Mouse (Mus musculus): ENCODE measurements at regions not wholly inside any gene's neighbourhood (a gene's known extent, or its start where the extent isn't known, plus 50 kb on each side); places are given as distances from the start of the nearest gene placed in this dataset.

- H3K4me3 ChIP-seq (replicated peaks; ENCODE audit: extremely low read depth, low read depth, low read length) = no peak overlapping the region
- 61% methylated on average over 6 of the region's 6 CpGs for whole genome bisulfite sequencing
- TF ChIP-seq POLR2A (IDR thresholded peaks at IDR 0.05; ENCODE audit: borderline replicate concordance, extremely low read depth, low read depth, low read length) = no peak
- no peaks in the 10 kb centered on the region for H3K4me1 ChIP-seq (ENCODE audit: control insufficient read depth, insufficient read depth, low read length)
- DNase-seq = no peak
These were observed 320.5 kb downstream of the Slc4a3 start for GRCm38 (mm10) chr1:75866556-75866955.

GRCm38 (mm10) chr1:75869414-75869813 is 323.3 kb downstream of the Slc4a3 start:
- H3K4me1 ChIP-seq (ENCODE audit: control insufficient read depth, insufficient read depth, low read length) = no peaks in the 10 kb centered on the region
- no peak overlapping the region for H3K4me3 ChIP-seq (replicated peaks; ENCODE audit: extremely low read depth, low read depth, low read length)
- TF ChIP-seq POLR2A (IDR thresholded peaks at IDR 0.05; ENCODE audit: borderline replicate concordance, extremely low read depth, low read depth, low read length) = no peak
- no peak for TF ChIP-seq CTCF (IDR thresholded peaks at IDR 0.05; ENCODE audit: insufficient read depth, low read length)
- WGBS = 83% methylated on average over 2 of the region's 2 CpGs
- DNase-seq = no peak

- WGBS = 70% methylated on average over 5 of the region's 5 CpGs
- no peak for DNase-seq
These were observed 323.8 kb downstream of the Slc4a3 start for GRCm38 (mm10) chr1:75869846-75870245.

GRCm38 (mm10) chr1:75873911-75874310 is 327.8 kb downstream of the Slc4a3 start:
- TF ChIP-seq CTCF (IDR thresholded peaks at IDR 0.05; ENCODE audit: insufficient read depth, low read length) (no peak), POLR2A (IDR thresholded peaks at IDR 0.05; ENCODE audit: borderline replicate concordance, extremely low read depth, low read depth, low read length) (no peak)
- WGBS = 82% methylated on average over 6 of the region's 6 CpGs
- no peak for DNase-seq
- H3K4me1 ChIP-seq (ENCODE audit: control insufficient read depth, insufficient read depth, low read length) = no peaks in the 10 kb centered on the region
- no peak overlapping the region for H3K4me3 ChIP-seq (replicated peaks; ENCODE audit: extremely low read depth, low read depth, low read length)

More at GRCm38 (mm10) chr1:75869846-75870245, 323.8 kb downstream of the Slc4a3 start:
- TF ChIP-seq CTCF (IDR thresholded peaks at IDR 0.05; ENCODE audit: insufficient read depth, low read length) (no peak), POLR2A (IDR thresholded peaks at IDR 0.05; ENCODE audit: borderline replicate concordance, extremely low read depth, low read depth, low read length) (no peak)
- Histone ChIP-seq H3K4me1 (ENCODE audit: control insufficient read depth, insufficient read depth, low read length) (no peaks in the 10 kb centered on the region), H3K4me3 (replicated peaks; ENCODE audit: extremely low read depth, low read depth, low read length) (no peak overlapping the region)

- WGBS = 73% methylated on average over 5 of the region's 5 CpGs
- H3K4me1 ChIP-seq (ENCODE audit: control insufficient read depth, insufficient read depth, low read length) = no peaks in the 10 kb centered on the region
- no peak for TF ChIP-seq CTCF (IDR thresholded peaks at IDR 0.05; ENCODE audit: insufficient read depth, low read length)
- no peak for TF ChIP-seq POLR2A (IDR thresholded peaks at IDR 0.05; ENCODE audit: borderline replicate concordance, extremely low read depth, low read depth, low read length)
- H3K4me3 ChIP-seq (replicated peaks; ENCODE audit: extremely low read depth, low read depth, low read length) = no peak overlapping the region
- DNase-seq = no peak
These were observed 331.1 kb downstream of the Slc4a3 start for GRCm38 (mm10) chr1:75877209-75877608.

GRCm38 (mm10) chr1:75885632-75886031 is 339.6 kb downstream of the Slc4a3 start:
- H3K4me3 ChIP-seq (replicated peaks; ENCODE audit: extremely low read depth, low read depth, low read length) = no peak overlapping the region
- no peak for TF ChIP-seq POLR2A (IDR thresholded peaks at IDR 0.05; ENCODE audit: borderline replicate concordance, extremely low read depth, low read depth, low read length)
- DNase-seq = no peak
- WGBS = 13% methylated on average over 7 of the region's 7 CpGs
- no peaks in the 10 kb centered on the region for H3K4me1 ChIP-seq (ENCODE audit: control insufficient read depth, insufficient read depth, low read length)

- no peak for DNase-seq
These were observed 342.6 kb downstream of the Slc4a3 start for GRCm38 (mm10) chr1:75888499-75889208.

GRCm38 (mm10) chr1:75889847-75890591 is 344.0 kb downstream of the Slc4a3 start:
- TF ChIP-seq POLR2A (IDR thresholded peaks at IDR 0.05; ENCODE audit: borderline replicate concordance, extremely low read depth, low read depth, low read length) (no peak), CTCF (IDR thresholded peaks at IDR 0.05; ENCODE audit: insufficient read depth, low read length) (no peak)
- no peaks in the 10 kb centered on the region for H3K4me1 ChIP-seq (ENCODE audit: control insufficient read depth, insufficient read depth, low read length)
- WGBS = 77% methylated on average over 4 of the region's 4 CpGs

More at GRCm38 (mm10) chr1:75888499-75889208, 342.6 kb downstream of the Slc4a3 start:
- TF ChIP-seq POLR2A (IDR thresholded peaks at IDR 0.05; ENCODE audit: borderline replicate concordance, extremely low read depth, low read depth, low read length) = no peak
- no peak for TF ChIP-seq CTCF (IDR thresholded peaks at IDR 0.05; ENCODE audit: insufficient read depth, low read length)
- Histone ChIP-seq H3K4me3 (replicated peaks; ENCODE audit: extremely low read depth, low read depth, low read length) (no peak overlapping the region), H3K4me1 (ENCODE audit: control insufficient read depth, insufficient read depth, low read length) (no peaks in the 10 kb centered on the region)
- 43% methylated on average over 9 of the region's 9 CpGs for WGBS

GRCm38 (mm10) chr1:75890636-75891276 is 344.7 kb downstream of the Slc4a3 start:
- TF ChIP-seq CTCF (IDR thresholded peaks at IDR 0.05; ENCODE audit: insufficient read depth, low read length) (no peak), POLR2A (IDR thresholded peaks at IDR 0.05; ENCODE audit: borderline replicate concordance, extremely low read depth, low read depth, low read length) (no peak)
- WGBS = 88% methylated on average over 10 of the region's 10 CpGs
- Histone ChIP-seq H3K4me1 (ENCODE audit: control insufficient read depth, insufficient read depth, low read length) (no peaks in the 10 kb centered on the region), H3K4me3 (replicated peaks; ENCODE audit: extremely low read depth, low read depth, low read length) (no peak overlapping the region)
- DNase-seq = no peak

More at GRCm38 (mm10) chr1:75889847-75890591, 344.0 kb downstream of the Slc4a3 start:
- no peak overlapping the region for H3K4me3 ChIP-seq (replicated peaks; ENCODE audit: extremely low read depth, low read depth, low read length)
- DNase-seq = no peak
